Mouse (Mus musculus) C2C12 (cell line): ENCODE data around the gene Llgl2. TPM values are rescaled to one million over a fixed set of nuclear protein-coding genes. Genes with fewer than 3 reads are reported as not detected.

ENCODE experiments used
- H3K27me3 ChIP-seq: one replicate; pipeline ENCODE4 v1.6.1; 2011; ENCODE audit not compliant: control insufficient read depth, insufficient read depth, insufficient read length
- H3K36me3 ChIP-seq: one replicate; pipeline ENCODE4 v1.6.1; 2011; ENCODE audit not compliant: control insufficient read depth, insufficient read depth
- H3K4me3 ChIP-seq: one replicate; pipeline ENCODE4 v1.5.1; 2011; ENCODE audit warnings: mild to moderate bottlenecking, control low read depth; ENCODE audit not compliant: poor library complexity, insufficient read depth, severe bottlenecking
- H3K79me2 ChIP-seq: one replicate; pipeline ENCODE4 v1.6.1; 2011; ENCODE audit not compliant: control insufficient read depth, insufficient read depth
- H3K79me3 ChIP-seq: one replicate; pipeline ENCODE4 v1.6.1; 2011; ENCODE audit warnings: low read depth, control low read depth
- H3ac ChIP-seq: one replicate; pipeline ENCODE3; 2011; ENCODE audit warnings: low read depth; ENCODE audit not compliant: control insufficient read depth, insufficient read length
- CEBPB ChIP-seq: IDR thresholded peaks from one replicate; pipeline ENCODE4 v1.6.1; 2011; ENCODE audit warnings: low read depth, mild to moderate bottlenecking, control low read depth, moderate library complexity
- CTCF ChIP-seq: IDR thresholded peaks from one replicate; pipeline ENCODE4 v1.5.1; 2011; ENCODE audit not compliant: control insufficient read depth, insufficient read depth, insufficient read length
- FOSL1 ChIP-seq: IDR thresholded peaks from one replicate; pipeline ENCODE4 v1.8.0; 2011; ENCODE audit warnings: mild to moderate bottlenecking, low read length; ENCODE audit not compliant: poor library complexity, insufficient read depth, severe bottlenecking
- MAX ChIP-seq: IDR thresholded peaks from one replicate; pipeline ENCODE4 v1.6.1; 2011; ENCODE audit warnings: mild to moderate bottlenecking, control low read depth
- MYOD1 ChIP-seq: IDR thresholded peaks from one replicate; pipeline ENCODE4 v1.6.1; 2011; ENCODE audit warnings: low read depth; ENCODE audit not compliant: control insufficient read depth, insufficient read length
- MYOG ChIP-seq: IDR thresholded peaks from one replicate; pipeline ENCODE4 v1.6.1; 2011; ENCODE audit not compliant: control insufficient read depth, insufficient read length; ENCODE audit errors: extremely low read depth
- USF1 ChIP-seq: IDR thresholded peaks from one replicate; pipeline ENCODE4 v1.6.1; 2011; ENCODE audit warnings: low read depth, mild to moderate bottlenecking, control low read depth, moderate library complexity
- polyA plus RNA-seq: library from polyadenylated mRNA; unstranded; fragments of >200 nt; fragmentation: generic; extraction: Trizol; gene quantifications from one replicate; pipeline ENCODE4 v1.2.1, GENCODE M21; 2012; ENCODE audit warnings: missing spikeins

Llgl2 gene
- polyA plus RNA-seq, 1 experiment: 0.51 TPM

GRCm38 (mm10) chr11:115881002-115881401 is 57.2 kb downstream of the Llgl2 start:
- H3K79me2 ChIP-seq: no peaks in the 10 kb centered on the region
- H3K4me3 ChIP-seq: no peak overlapping the region
- TF ChIP-seq CEBPB: no peak
- peak; percentile 79 for TF ChIP-seq CTCF

GRCm38 (mm10) chr11:115883251-115883650 is 59.4 kb downstream of the Llgl2 start:
- TF ChIP-seq CTCF (no peak), MAX (no peak), MYOD1 (no peak), FOSL1 (no peak), MYOG (no peak), USF1 (no peak)
- no peaks in the 10 kb centered on the region for H3K79me2 ChIP-seq
- no peaks in the 10 kb centered on the region for H3K36me3 ChIP-seq
- no peak overlapping the region for H3ac ChIP-seq
- peaks cover 76% of the 10 kb centered on the region for H3K27me3 ChIP-seq
- H3K79me3 ChIP-seq: no peaks in the 10 kb centered on the region
- no peak overlapping the region for H3K4me3 ChIP-seq

More at GRCm38 (mm10) chr11:115881002-115881401, 57.2 kb downstream of the Llgl2 start:
- Histone ChIP-seq H3K27me3 (peaks cover 77% of the 10 kb centered on the region), H3K36me3 (no peaks in the 10 kb centered on the region), H3ac (no peak overlapping the region), H3K79me3 (no peaks in the 10 kb centered on the region)

GRCm38 (mm10) chr11:115884361-115884760 is 60.5 kb downstream of the Llgl2 start:
- no peaks in the 10 kb centered on the region for H3K79me2 ChIP-seq
- H3ac ChIP-seq: no peak overlapping the region
- H3K27me3 ChIP-seq: peaks cover 76% of the 10 kb centered on the region
- no peaks in the 10 kb centered on the region for H3K79me3 ChIP-seq
- TF ChIP-seq CEBPB (no peak), FOSL1 (no peak), MAX (no peak), USF1 (no peak), CTCF (no peak), MYOG (no peak), MYOD1 (no peak)
- no peak overlapping the region for H3K4me3 ChIP-seq
- H3K36me3 ChIP-seq: no peaks in the 10 kb centered on the region

- no peak overlapping the region for H3ac ChIP-seq
- H3K36me3 ChIP-seq: no peaks in the 10 kb centered on the region
- H3K79me3 ChIP-seq: no peaks in the 10 kb centered on the region
- H3K27me3 ChIP-seq: peaks cover 75% of the 10 kb centered on the region
- H3K79me2 ChIP-seq: no peaks in the 10 kb centered on the region
- no peak overlapping the region for H3K4me3 ChIP-seq
- TF ChIP-seq CTCF (no peak), MAX (no peak), FOSL1 (no peak), USF1 (no peak), MYOG (no peak), CEBPB (no peak), MYOD1 (no peak)
Measured at GRCm38 (mm10) chr11:115885281-115885680, 61.4 kb downstream of the Llgl2 start.

- Histone ChIP-seq H3ac (no peak overlapping the region), H3K79me2 (no peaks in the 10 kb centered on the region), H3K36me3 (no peaks in the 10 kb centered on the region), H3K4me3 (no peak overlapping the region), H3K27me3 (peaks cover 77% of the 10 kb centered on the region), H3K79me3 (no peaks in the 10 kb centered on the region)
- TF ChIP-seq MYOG: no peak
- no peak for TF ChIP-seq FOSL1
- TF ChIP-seq USF1: no peak
Measured at GRCm38 (mm10) chr11:115886446-115886845, 62.6 kb downstream of the Llgl2 start.

GRCm38 (mm10) chr11:115888020-115888419 is 64.2 kb downstream of the Llgl2 start:
- Histone ChIP-seq H3K79me3 (no peaks in the 10 kb centered on the region), H3K36me3 (no peaks in the 10 kb centered on the region), H3ac (no peak overlapping the region), H3K27me3 (peaks cover 61% of the 10 kb centered on the region), H3K79me2 (no peaks in the 10 kb centered on the region), H3K4me3 (no peak overlapping the region)
- no peak for TF ChIP-seq USF1
